Mouse (Mus musculus) embryonic stem cell, embryonic (primary cell): ENCODE data around the gene Anks1b.

ENCODE experiments used
- CTCF ChIA-PET, 4 experiments: fragments of 300-600 bp in 2 of 4; fragments of 350-600 bp in 2 of 4; sonication (Branson Sonifier 250); formaldehyde crosslinking; loops; one replicate each; lab custom pipeline; 2022; ENCODE audit warnings: inconsistent platforms in 2 of 4; lab: Charles Lee
- POLR2A ChIA-PET, 4 experiments: fragments of 300-600 bp in 2 of 4; fragments of 350-600 bp in 2 of 4; sonication (Branson Sonifier 250); formaldehyde crosslinking; loops; one replicate each; lab custom pipeline; 2022; ENCODE audit warnings: antibody characterized with exemption in 4 of 4, inconsistent platforms in 1 of 4; lab: Charles Lee

Anks1b gene

DNA sequence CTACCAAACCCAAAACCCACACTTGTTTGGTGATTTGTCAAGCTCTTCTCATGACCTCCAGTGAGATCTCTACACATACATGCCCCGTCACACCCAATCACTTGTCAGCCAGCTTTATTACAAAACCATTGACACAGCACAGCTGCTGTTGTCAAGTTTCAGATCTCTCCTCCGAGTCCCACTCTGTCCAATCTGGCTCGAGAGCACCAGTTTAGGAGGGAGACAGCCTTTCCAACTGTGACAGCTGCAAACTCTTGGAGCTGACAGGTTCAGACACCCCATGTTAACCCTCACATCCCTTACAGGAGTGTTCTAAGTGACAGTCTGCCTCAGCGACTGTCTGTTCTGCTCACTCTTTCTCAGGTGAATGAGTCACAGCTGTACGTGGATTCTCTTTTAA, 239.4 kb downstream of the Anks1b start:
- ChIA-PET CTCF (interaction anchor here in 1 of 4 experiments (0.7 kb wide), 1 partner anchor 12 kb away, joined by 3 read pairs; no protein-coding TSS in a partner anchor), POLR2A (interaction anchor here in 1 of 4 experiments (0.6 kb wide), 1 partner anchor 48 kb away, joined by 9 read pairs; no protein-coding TSS in a partner anchor)

DNA sequence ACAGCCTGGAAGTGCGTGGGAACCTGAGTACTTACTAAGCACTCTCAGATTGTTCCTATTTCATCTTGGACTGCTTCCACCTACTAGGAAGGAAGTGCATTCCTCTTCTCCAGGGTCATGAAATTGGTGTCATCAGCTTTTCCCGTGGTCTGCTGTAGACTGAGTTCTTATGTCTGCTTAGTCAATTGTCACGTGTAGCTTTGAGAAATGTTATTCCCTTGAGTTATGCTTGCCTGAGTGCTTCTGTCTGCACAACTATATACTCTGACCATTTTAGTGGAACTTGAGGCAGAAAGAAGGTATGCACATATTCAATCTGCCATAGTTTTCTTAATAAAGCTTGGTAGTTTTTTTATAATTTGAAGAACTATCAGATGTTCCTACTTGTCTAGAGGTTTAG, 243.6 kb downstream of the Anks1b start:
- ChIA-PET POLR2A (interaction anchor here in 1 of 4 experiments (0.5 kb wide), 1 partner anchor 32 kb away, joined by 3 read pairs; no protein-coding TSS in a partner anchor), CTCF (no interaction called here)

DNA sequence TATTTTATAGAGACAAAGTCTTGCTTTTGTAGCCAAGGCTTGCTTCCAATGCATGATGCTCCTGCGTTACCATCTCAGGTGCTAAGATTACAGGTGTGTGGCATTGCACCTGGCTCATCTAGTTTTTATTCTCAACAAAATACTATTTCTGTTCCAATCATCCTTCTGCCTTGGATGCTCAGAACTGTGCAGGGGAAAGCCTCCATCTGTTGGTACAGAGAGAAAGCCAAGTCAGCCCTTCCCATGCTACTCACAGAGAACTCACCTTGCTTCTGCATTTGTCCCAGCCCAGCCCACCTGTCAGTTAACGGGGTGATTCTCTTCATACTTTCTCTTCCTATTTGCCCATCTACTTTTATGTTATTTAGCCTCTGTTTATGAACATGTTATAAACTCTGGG, 244.5 kb downstream of the Anks1b start:
- POLR2A ChIA-PET, result no interaction called here
- CTCF ChIA-PET, result no interaction called here

DNA sequence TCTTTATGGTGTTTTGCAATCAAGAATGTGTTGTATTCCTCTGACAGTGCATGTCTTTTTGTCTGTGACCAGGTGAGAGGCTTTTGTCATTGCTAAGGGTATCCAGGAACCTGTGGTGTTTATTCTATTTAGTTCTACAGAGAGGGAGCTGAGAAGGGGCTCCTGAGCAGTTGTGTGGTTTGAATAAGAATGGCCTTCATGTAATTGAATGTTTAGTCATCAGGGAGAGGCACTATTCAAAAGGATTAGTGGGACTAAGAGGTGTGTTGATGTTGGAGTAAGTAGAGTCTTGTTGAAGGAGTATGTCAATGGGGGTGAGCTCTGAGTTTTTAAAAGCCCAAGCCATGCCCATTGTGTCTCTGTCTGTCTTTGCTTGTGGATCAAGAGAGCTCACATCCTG, 264.2 kb downstream of the Anks1b start:
- POLR2A ChIA-PET, result no interaction called here
- CTCF ChIA-PET, result interaction anchor here in 1 of 4 experiments (0.6 kb wide), 1 partner anchor 31 kb away, joined by 9 read pairs; no protein-coding TSS in a partner anchor

DNA sequence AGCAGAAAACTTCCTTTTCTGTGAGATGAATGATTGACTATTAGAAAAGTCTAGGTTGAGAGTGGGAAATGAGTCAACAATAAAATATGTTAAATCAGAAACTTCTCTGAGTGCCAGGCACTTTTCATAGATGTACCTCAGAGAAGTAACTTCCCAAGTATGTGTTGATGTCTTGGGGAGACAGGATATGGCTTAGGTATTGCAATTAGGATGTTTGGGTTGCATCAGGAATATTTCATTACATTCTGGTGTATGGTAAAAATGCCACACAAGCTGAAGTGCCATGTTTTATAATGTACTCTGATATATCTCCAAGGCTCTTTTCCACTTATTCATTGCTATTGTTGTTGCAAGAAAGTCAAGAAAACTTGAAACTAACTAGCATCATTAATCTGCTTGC, 267.6 kb downstream of the Anks1b start:
- POLR2A ChIA-PET, result no interaction called here
- CTCF ChIA-PET, result no interaction called here

DNA sequence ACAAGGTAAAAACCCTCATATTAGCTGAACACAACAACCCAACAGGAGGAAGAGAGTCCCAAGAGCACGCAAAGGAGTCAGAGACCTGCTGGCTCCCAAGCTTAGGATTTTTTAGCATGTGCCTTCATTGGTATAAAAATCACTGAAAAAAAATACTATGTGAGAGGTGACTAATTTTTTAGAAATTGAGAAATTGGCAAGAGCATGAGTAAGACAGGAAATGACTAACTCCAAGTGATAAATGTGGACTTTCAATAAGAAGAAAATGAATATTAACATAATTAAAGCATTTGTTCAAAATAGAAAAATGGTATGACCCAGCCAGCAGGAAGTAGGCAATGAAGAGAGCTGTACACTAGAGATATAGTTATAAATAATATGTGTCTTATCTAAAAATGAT, 271.1 kb downstream of the Anks1b start:
- POLR2A ChIA-PET, result interaction anchor here in 2 of 4 experiments (0.6 to 0.7 kb wide), 2 partner anchors 701 to 873 kb away, joined by 3 to 5 read pairs; partner anchors contain the start of gene Gas2l3 (in 1 of the 2)

DNA sequence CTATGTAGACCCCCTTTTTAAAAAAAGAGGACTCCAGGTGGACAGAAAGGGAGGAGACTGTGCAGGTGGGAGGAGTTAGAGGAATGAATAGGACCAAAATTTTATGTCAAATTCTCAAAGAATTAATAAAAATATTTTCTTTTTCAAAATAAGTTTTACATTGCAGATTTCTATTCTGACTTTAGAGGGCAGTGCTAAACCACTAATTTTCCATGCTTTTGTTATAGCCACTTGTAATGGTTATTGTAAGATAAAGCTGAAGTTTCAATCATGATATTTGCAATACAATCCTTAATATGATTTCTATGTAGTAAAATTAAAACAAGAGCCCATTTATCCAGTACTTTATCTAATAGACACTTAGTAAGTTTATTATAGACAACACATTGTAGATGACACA, 278.2 kb downstream of the Anks1b start:
- POLR2A ChIA-PET, result no interaction called here
- CTCF ChIA-PET, result interaction anchor here in 1 of 4 experiments (1.0 kb wide), 1 partner anchor 539 kb away, joined by 3 read pairs; no protein-coding TSS in a partner anchor

More for the DNA sequence above, 271.1 kb downstream of the Anks1b start:
- CTCF ChIA-PET, result no interaction called here

DNA sequence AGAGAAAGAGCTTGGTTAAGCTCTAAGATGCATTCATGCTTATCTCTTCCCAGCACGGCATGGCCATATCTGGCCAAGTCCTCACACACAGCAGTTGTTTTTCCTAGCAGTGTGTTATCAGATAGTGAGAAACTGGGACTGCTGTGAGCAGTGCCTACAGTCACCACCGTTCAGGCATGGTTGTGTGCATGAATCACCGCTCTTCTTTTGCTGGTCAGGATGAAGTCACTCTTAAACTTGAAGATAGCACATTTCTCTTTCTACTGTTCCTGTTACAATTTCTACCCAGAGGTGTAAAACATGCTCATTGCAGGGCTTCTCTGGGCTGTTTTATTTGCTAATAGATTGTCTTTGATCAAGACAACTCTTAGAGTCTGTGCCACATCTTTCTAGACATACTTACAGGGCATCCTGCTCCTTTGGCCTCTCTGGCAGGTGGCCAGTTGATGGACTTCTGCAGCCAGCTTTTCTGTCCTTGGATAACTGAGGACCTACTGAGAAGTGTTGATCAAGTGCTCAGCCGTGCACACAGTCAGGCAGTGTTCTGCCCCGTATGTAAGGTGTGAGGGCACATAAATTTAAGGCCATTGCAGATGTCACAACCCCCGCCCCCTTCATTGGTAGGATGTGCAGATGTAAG, 296.8 kb downstream of the Anks1b start:
- ChIA-PET CTCF (no interaction called here), POLR2A (no interaction called here)

DNA sequence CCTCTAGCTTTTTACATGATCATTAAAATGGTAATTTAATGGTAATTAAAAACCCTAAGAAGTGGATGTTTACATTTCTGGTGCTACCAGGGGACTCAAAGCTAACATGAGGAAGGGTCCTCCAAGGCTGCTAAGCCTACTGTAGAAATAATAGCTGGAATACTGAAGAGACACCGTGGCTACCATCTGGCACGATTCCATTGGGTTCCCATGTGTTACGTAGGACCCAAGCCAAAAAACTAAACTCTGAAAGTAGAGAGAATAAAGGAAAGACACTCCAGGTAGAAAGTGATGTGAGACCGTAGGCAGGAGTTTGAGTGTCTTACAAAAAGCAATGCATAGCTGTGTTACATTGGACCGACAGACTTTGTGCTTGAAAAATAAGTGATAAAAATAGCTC, 317.1 kb downstream of the Anks1b start:
- ChIA-PET POLR2A (interaction anchor here in 1 of 4 experiments (0.7 kb wide), 1 partner anchor 19 kb away, joined by 3 read pairs; no protein-coding TSS in a partner anchor), CTCF (interaction anchor here in 1 of 4 experiments (0.7 kb wide), 1 partner anchor 147 kb away, joined by 9 read pairs; no protein-coding TSS in a partner anchor)

DNA sequence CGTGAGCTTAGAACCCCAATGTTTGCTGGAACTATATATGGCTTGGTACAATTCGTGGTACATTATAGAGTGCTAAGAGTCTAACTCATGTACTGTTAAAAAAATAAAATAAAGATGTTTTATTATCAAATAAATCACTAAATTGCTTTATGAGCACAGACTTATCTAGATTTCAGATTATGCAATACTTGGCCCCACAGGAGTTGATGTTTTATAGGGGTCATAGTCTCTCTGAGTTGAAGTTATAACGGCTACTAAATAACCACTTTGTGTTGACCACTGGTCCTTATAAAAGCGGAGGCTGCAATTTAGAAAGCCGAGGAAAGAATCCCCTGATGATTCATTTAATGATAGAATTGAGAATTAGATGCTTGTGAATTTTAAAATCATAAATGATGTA, 323.6 kb downstream of the Anks1b start:
- CTCF ChIA-PET, result no interaction called here
- POLR2A ChIA-PET, result no interaction called here

DNA sequence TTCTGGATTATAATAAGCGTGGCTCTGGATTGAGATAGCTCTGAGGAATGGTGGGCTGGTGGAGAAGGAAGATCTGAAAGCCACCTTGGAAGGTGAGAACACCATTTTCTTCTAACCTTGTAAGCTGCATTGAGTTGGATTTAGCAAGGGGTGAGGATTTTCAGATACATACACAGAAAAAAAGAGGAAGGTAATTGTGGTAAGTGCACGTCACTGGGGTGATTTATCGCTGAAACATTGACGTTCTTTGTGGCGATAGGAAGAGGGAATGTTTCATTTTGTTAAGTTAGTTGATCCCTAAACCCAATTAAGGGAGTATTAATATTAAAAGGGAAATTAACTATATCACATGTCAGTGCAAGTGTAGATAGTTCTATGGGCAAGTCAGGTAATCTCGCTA, 336.7 kb downstream of the Anks1b start:
- POLR2A ChIA-PET, result no interaction called here
- CTCF ChIA-PET, result no interaction called here

DNA sequence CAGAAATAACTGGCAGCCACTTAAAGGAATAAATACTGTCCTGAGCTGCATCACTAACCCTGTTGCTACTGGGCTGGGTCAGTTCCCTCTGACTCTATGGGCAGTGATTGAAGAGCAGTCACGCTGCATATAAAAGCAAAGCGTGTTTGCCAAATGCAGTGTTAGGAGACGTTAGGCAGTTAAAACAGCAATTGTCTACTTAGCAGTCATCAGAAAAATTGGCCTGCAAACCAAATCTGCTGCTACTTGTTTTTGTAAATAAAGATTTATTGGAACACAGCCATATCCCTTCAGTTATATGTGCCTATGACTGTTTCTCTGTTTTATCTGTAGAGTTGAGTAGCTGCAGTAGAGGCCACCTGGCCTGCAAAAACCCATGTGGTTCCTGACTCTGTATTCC, 347.2 kb downstream of the Anks1b start:
- ChIA-PET CTCF (no interaction called here), POLR2A (no interaction called here)

DNA sequence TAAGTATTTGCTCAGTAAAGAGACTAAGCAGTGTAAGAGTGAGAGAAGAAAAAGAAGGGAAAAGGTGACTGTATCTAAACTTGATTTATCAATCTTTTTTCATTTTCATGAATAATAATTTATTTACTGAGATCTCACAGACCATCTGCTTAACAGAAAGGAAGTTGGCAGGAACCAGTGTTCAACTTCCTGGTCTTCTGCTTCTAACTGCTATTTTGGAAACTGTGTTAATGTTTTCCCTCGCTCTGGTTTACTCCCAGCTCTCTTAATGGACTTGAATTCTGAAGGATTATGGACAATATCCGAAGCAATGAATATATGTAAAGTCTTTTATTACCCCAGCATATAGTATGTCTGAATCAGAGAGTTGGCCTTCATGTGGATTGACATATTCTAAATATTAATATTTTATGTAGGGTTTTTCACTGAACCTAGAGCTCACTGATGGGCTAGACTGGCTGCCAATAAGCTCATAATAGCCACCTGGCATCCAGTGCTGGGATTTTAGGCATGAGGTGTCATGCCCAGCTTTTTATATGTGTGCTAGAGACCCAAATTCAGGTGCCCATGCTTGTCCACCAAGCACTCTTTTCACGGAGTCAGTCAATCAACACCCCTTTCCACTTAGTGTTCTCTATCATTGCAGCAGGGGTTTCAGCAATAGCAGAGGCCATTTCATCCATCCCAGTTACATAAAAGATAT, 349.6 kb downstream of the Anks1b start:
- POLR2A ChIA-PET, result no interaction called here
- CTCF ChIA-PET, result no interaction called here

DNA sequence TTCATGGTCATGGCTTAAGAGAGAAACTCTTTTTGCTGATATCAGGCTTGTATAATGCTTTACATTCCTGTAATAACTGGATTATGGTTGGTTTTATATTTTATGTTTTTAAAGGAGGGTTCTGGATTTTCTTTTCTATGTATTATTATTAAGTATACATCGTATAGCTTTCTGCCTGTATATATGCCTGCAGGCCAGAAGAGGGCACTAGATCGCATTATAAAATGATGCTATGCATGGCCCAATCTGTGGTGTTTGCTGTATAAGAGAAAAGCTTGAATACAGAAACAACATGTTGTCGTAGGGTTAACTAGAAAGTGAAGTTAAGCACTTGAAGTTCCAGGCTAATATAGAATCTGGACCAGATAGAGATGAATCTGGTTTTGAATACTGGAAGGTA, 362.0 kb downstream of the Anks1b start:
- ChIA-PET CTCF (interaction anchor here in 3 of 4 experiments (0.6 to 1.5 kb wide), 7 partner anchors 8 to 456 kb away, joined by 3 to 5 read pairs (median 4); no protein-coding TSS in a partner anchor), POLR2A (no interaction called here)

DNA sequence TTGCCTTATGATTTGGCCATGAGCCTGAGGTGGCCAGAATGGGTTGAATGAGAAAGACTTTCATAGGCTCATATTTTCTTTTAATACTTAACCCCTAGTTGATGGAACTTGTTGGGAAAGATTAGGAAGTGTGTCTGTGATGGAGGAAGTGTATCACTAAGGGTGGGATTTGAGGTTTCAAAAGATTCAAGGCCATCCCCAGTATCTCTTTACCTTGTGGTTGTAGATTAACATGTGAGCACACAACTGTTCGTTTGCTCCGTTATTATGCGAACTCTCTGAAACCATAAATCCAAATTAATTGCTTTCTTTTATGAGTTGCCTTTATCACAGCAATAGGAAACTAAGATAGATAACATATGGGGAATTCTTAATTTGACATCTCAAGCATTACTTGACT, 364.0 kb downstream of the Anks1b start:
- POLR2A ChIA-PET, result no interaction called here
- CTCF ChIA-PET, result interaction anchor here in 1 of 4 experiments (1.3 kb wide), 1 partner anchor 156 kb away, joined by 3 read pairs; no protein-coding TSS in a partner anchor

DNA sequence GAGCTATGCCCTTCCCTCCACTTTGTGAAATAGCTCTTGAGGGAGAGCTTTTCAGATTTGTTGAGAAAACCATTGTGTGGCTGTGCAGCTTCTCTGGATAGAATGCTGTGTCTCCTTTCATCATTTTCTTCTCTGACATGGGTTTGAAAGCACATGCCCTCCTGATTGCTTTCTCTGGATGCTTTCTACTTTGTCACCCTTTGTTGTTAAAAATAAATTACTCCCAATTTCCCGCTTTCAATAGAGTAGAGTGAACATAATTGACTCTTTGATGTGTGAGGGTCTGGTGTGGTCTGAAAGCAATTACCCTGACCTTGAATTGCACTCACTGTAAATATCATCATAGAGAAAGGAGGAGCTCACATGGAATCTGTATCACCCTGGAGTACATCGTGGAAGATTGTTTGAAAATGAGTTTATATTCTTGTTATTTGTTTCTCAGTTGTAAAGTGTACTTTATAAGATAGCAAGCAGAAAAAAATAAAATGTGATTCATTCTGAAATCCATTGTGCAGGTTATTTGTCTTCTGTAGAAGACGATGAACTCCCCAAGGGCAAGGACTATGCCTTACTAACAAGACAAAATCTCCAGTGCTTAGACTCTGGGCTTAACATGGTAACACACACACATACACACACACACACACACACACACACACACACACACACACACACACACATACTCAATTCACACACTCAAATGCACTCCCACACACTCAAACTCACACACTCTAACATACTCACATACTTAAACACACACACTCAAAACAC, 385.8 kb downstream of the Anks1b start:
- ChIA-PET POLR2A (no interaction called here), CTCF (no interaction called here)

DNA sequence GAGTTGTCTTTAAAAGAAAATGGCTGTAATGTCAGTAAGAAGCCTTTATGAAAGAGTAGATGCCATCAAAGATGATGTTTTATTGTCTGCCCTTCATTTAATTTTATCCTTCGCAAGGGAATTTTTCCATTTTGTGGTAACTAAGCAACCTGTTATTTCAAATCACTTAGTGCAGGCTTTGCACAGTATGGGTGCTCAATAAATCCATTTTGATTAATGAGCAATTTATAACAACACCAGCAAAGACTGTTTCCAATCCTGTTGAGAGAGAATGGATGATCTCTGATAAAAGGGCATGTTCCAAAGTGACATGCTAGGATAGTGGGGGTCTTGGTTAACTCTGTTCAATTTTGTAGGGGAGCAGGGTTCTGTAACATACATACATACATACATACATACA, 398.0 kb downstream of the Anks1b start:
- CTCF ChIA-PET, result no interaction called here
- POLR2A ChIA-PET, result no interaction called here

DNA sequence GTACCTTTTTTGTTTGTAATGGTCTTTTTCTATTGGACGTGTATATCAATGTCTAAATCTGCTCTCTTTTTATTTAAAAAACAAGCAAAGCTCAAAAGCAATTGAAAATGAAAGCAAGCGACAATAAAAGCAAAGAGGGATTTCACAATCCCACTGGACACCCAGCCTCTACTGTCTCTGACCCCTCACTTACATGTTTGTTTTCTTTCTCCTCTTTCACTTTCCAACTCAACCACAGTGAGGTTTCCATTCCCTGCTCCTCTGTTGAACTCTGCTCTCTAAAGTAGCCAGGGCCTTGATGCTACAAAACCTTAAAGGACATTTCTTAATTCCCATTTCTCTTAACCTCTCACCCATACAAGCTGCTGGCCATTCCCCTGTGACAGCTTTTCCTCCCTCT, 400.0 kb downstream of the Anks1b start:
- ChIA-PET POLR2A (no interaction called here), CTCF (no interaction called here)

DNA sequence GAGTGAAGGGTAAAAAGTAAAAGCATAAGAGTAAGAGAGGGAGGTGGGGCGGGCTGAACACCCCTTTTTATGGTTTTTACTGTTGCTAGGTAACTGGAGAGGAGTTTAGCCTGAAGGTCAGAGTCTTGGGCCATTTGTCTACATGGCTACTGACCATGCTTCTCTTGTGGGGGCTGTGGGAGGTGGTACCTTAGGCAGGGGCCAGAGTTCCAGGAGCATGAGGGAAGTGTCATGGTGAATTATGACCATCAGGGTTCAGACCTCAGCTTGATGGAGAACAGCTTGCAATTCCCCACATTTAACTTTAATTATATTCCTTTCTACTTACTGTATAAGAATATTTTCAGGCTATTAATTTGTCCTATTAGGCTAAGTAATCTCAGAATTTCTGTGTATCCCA, 413.3 kb downstream of the Anks1b start:
- CTCF ChIA-PET, result no interaction called here
- POLR2A ChIA-PET, result no interaction called here

DNA sequence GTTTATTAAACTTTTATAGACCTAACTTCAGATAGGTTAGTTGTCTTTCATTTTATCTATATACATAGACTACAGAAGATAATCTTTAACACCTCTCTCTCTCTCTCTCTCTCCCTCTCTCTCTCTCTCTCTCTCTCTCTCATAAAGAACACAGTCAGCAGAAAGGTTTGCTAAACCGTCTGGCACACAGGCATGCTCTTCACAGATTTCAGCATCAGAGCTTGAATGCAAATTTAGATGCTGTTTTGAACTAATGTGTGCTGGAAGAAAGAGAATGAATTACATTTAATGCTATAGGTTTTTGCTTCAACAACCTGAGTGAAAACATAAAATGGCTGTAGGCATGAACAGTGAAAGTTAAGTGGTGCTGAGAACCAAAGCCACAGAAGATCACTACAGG, 429.9 kb downstream of the Anks1b start:
- CTCF ChIA-PET, result no interaction called here
- POLR2A ChIA-PET, result no interaction called here
